In the genomic region with DNA sequence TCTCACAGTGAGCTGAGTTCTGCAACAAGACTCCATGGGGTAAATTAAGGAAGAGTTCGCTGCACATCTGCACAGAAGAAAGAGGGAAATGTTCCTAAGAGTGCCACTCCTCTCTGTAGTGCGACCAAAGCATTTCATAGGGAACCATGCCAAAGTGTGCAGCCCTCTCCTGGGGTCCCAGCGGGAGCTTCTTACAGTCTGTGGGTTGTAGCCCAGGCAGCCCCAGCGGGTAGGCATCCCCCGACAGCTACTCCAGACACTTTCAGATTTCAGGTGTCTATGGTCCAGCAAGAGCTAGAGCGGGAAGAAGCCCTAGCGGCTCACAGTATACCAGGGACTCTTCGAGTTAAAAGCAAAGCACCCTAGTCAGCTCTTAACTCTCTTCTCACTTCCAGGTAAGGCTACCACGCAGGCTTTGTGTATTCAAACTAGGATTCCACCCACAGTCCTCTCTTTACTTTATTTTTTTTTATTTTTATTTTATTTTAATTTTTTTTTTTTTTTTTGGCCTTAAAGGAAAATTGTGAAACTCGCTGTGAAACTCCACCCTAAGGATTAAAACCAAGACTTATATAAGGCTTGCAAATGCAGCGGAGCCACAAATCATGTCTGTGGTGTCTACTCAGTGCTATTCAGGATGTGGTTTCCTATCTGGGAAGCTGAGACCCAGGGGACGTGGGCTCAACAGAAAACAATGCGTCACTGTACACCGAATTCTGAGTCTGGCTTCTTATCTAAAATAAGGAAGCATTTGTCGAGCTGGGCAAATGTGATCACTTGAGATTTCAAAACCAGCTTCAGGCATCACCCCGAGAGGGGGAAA, we compare ENCODE assay signal across 8 mouse cellular contexts.
DNase-seq lines count a peak whose midpoint lies in the region; ATAC-seq lines count a peak whose summit lies in the region.

No protein-coding gene starts in this region.

- H3K4me3 ChIP-seq in lung, embryonic 16.5 days (ENCODE audit: low read length), result peak overlapping the region; percentile 13; the same call in 1 of the 2 replicates
- no peak overlapping the region for H3K4me3 ChIP-seq in forebrain, embryonic 11.5 days (ENCODE audit: low read depth, low read length)

- peak overlapping the region; percentile 67 for H3K27ac ChIP-seq in lung, embryonic 16.5 days (ENCODE audit: low read length)
- no peak overlapping the region for H3K27ac ChIP-seq in forebrain, embryonic 11.5 days (ENCODE audit: low read depth, low read length)

- WGBS in lung, embryonic 16.5 days, result 46% methylated on average over 16 of the region's 16 CpGs
- WGBS in forebrain, embryonic 11.5 days, result 59% methylated on average over 16 of the region's 16 CpGs

- 0 out of 2 replicates have a peak, but pooled peaks have one; percentile 24 for ATAC-seq in lung, embryonic 16.5 days (ENCODE audit: low read depth)
- ATAC-seq in granulocyte monocyte progenitor cell, adult 5-6 weeks (replicated peaks; ENCODE audit: poor library complexity, severe bottlenecking), result peak; percentile 96
- no peak for ATAC-seq in monocyte, adult 5-6 weeks (replicated peaks; ENCODE audit: insufficient number of reproducible peaks, low FRiP score, low TSS enrichment, poor library complexity, severe bottlenecking)
- no peak for ATAC-seq in forebrain, embryonic 11.5 days (replicated peaks; ENCODE audit: low FRiP score)

- peak overlapping the region; percentile 26; the same call in 1 of the 2 replicates for H3K9ac ChIP-seq in lung, embryonic 16.5 days (ENCODE audit: low read length)
- no peak overlapping the region for H3K9ac ChIP-seq in forebrain, embryonic 11.5 days (ENCODE audit: low read length)

- H3K4me2 ChIP-seq in lung, embryonic 16.5 days (ENCODE audit: low read depth, low read length), result peak overlapping the region; percentile 45
- H3K4me2 ChIP-seq in forebrain, embryonic 11.5 days (ENCODE audit: low read depth, low read length, severe bottlenecking), result no peak overlapping the region

- DNase-seq in embryo, embryonic 10 days (ENCODE audit: low spot score), result peak; percentile 47
- no peak for DNase-seq in embryo, embryonic 9.5 days (ENCODE audit: extremely low spot score)
- no peak for DNase-seq in lung, postnatal 25 days (ENCODE audit: low spot score)
- DNase-seq in mesoderm, embryonic 11.5 days (ENCODE audit: low read depth, low spot score), result peak; percentile 45
- DNase-seq in forebrain, embryonic 11.5 days (ENCODE audit: low spot score), result no peak

- H3K27me3 ChIP-seq in lung, embryonic 16.5 days (ENCODE audit: control insufficient read depth, insufficient read depth, low read depth, low read length), result no peaks in the 10 kb centered on the region
- H3K27me3 ChIP-seq in forebrain, embryonic 11.5 days (ENCODE audit: control insufficient read depth, insufficient read depth, low read length), result no peaks in the 10 kb centered on the region

- H3K9me3 ChIP-seq in lung, embryonic 16.5 days (ENCODE audit: control insufficient read depth, low read length), result no peaks in the 10 kb centered on the region
- H3K9me3 ChIP-seq in forebrain, embryonic 11.5 days (ENCODE audit: control insufficient read depth, low read length), result no peaks in the 10 kb centered on the region

- no peaks in the 10 kb centered on the region for H3K36me3 ChIP-seq in lung, embryonic 16.5 days (ENCODE audit: control insufficient read depth, insufficient read depth, low read length)
- H3K36me3 ChIP-seq in forebrain, embryonic 11.5 days (ENCODE audit: control insufficient read depth, insufficient read depth, low read length), result no peaks in the 10 kb centered on the region

- peaks cover 22% of the 10 kb centered on the region for H3K4me1 ChIP-seq in lung, embryonic 16.5 days (replicated peaks; ENCODE audit: control insufficient read depth, insufficient read depth, low read length)
- peaks cover 3% of the 10 kb centered on the region; the same call in 1 of the 2 replicates for H3K4me1 ChIP-seq in forebrain, embryonic 11.5 days (replicated peaks; ENCODE audit: control insufficient read depth, insufficient read depth, low read length)

Comparison
In these comparisons a context has a peak if more than half of its experiments do, and no peak if none do; other contexts are left out.
1. DNase-seq: peak in embryo, embryonic 10 days (single experiment) and mesoderm, embryonic 11.5 days (single experiment); none in embryo, embryonic 9.5 days (single experiment), lung, postnatal 25 days (single experiment) and forebrain, embryonic 11.5 days (single experiment).
2. ATAC-seq: peak in lung, embryonic 16.5 days (single experiment) and granulocyte monocyte progenitor cell, adult 5-6 weeks (single experiment); none in monocyte, adult 5-6 weeks (single experiment) and forebrain, embryonic 11.5 days (single experiment).